Mouse (Mus musculus): ENCODE results near the gene Nrd1. TPM values are rescaled to one million over a fixed set of nuclear protein-coding genes. Genes with fewer than 3 reads are reported as not detected.

Gene Nrd1
- polyA plus RNA-seq, 1 experiment = 441 TPM

GRCm38 (mm10) chr4:108992978-108993377, 7.5 kb upstream of the Nrd1 start:
- Histone ChIP-seq H3K27ac (ENCODE audit: control insufficient read depth, insufficient read depth, low read depth, low read length) (no peak overlapping the region), H3K27me3 (ENCODE audit: control insufficient read depth, insufficient read depth, low read length) (no peaks in the 10 kb centered on the region), H3K4me1 (ENCODE audit: control insufficient read depth, insufficient read depth, low read length) (no peaks in the 10 kb centered on the region), H3K4me3 (ENCODE audit: control insufficient read depth, low read depth, low read length) (no peak overlapping the region), H3K36me3 (ENCODE audit: control insufficient read depth, insufficient read depth, low read length) (no peaks in the 10 kb centered on the region)
- no peak for TF ChIP-seq CTCF (IDR thresholded peaks at IDR 0.05; ENCODE audit: control insufficient read depth, insufficient read depth, insufficient replicate concordance, low read depth, low read length)
- no peak for TF ChIP-seq POLR2A (IDR thresholded peaks at IDR 0.05; ENCODE audit: control insufficient read depth, low read depth, low read length)

GRCm38 (mm10) chr4:109000961-109001360, 506 bp downstream of the Nrd1 start:
- Histone ChIP-seq H3K27me3 (ENCODE audit: control insufficient read depth, insufficient read depth, low read length) (no peaks in the 10 kb centered on the region), H3K4me1 (ENCODE audit: control insufficient read depth, insufficient read depth, low read length) (peaks cover 2% of the 10 kb centered on the region; the same call in 1 of the 2 replicates), H3K36me3 (ENCODE audit: control insufficient read depth, insufficient read depth, low read length) (no peaks in the 10 kb centered on the region), H3K27ac (ENCODE audit: control insufficient read depth, insufficient read depth, low read depth, low read length) (peak overlapping the region; percentile 96), H3K4me3 (ENCODE audit: control insufficient read depth, low read depth, low read length) (peak overlapping the region; percentile 94)
- no peak for TF ChIP-seq CTCF (IDR thresholded peaks at IDR 0.05; ENCODE audit: control insufficient read depth, insufficient read depth, insufficient replicate concordance, low read depth, low read length)
- TF ChIP-seq POLR2A (IDR thresholded peaks at IDR 0.05; ENCODE audit: control insufficient read depth, low read depth, low read length) = no peak

- no peak for TF ChIP-seq CTCF (IDR thresholded peaks at IDR 0.05; ENCODE audit: control insufficient read depth, insufficient read depth, insufficient replicate concordance, low read depth, low read length)
- no peak for TF ChIP-seq POLR2A (IDR thresholded peaks at IDR 0.05; ENCODE audit: control insufficient read depth, low read depth, low read length)
- no peak overlapping the region for H3K27ac ChIP-seq (ENCODE audit: control insufficient read depth, insufficient read depth, low read depth, low read length)
- no peaks in the 10 kb centered on the region for H3K27me3 ChIP-seq (ENCODE audit: control insufficient read depth, insufficient read depth, low read length)
- H3K4me3 ChIP-seq (ENCODE audit: control insufficient read depth, low read depth, low read length) = no peak overlapping the region
- peaks cover 2% of the 10 kb centered on the region; the same call in 1 of the 2 replicates for H3K4me1 ChIP-seq (ENCODE audit: control insufficient read depth, insufficient read depth, low read length)
- no peaks in the 10 kb centered on the region for H3K36me3 ChIP-seq (ENCODE audit: control insufficient read depth, insufficient read depth, low read length)
Observed at GRCm38 (mm10) chr4:109008046-109008445, 7.6 kb downstream of the Nrd1 start.

GRCm38 (mm10) chr4:109014091-109014490, 13.6 kb downstream of the Nrd1 start:
- no peak overlapping the region for H3K27ac ChIP-seq (ENCODE audit: control insufficient read depth, insufficient read depth, low read depth, low read length)
- peaks cover 3% of the 10 kb centered on the region for H3K36me3 ChIP-seq (ENCODE audit: control insufficient read depth, insufficient read depth, low read length)
- H3K4me1 ChIP-seq (ENCODE audit: control insufficient read depth, insufficient read depth, low read length) = no peaks in the 10 kb centered on the region
- TF ChIP-seq CTCF (IDR thresholded peaks at IDR 0.05; ENCODE audit: control insufficient read depth, insufficient read depth, insufficient replicate concordance, low read depth, low read length) (no peak), POLR2A (IDR thresholded peaks at IDR 0.05; ENCODE audit: control insufficient read depth, low read depth, low read length) (no peak)
- H3K4me3 ChIP-seq (ENCODE audit: control insufficient read depth, low read depth, low read length) = no peak overlapping the region
- H3K27me3 ChIP-seq (ENCODE audit: control insufficient read depth, insufficient read depth, low read length) = no peaks in the 10 kb centered on the region

- Histone ChIP-seq H3K27me3 (ENCODE audit: control insufficient read depth, insufficient read depth, low read length) (no peaks in the 10 kb centered on the region), H3K4me3 (ENCODE audit: control insufficient read depth, low read depth, low read length) (no peak overlapping the region), H3K4me1 (ENCODE audit: control insufficient read depth, insufficient read depth, low read length) (no peaks in the 10 kb centered on the region), H3K36me3 (ENCODE audit: control insufficient read depth, insufficient read depth, low read length) (peaks cover 3% of the 10 kb centered on the region), H3K27ac (ENCODE audit: control insufficient read depth, insufficient read depth, low read depth, low read length) (no peak overlapping the region)
- TF ChIP-seq CTCF (IDR thresholded peaks at IDR 0.05; ENCODE audit: control insufficient read depth, insufficient read depth, insufficient replicate concordance, low read depth, low read length) (no peak), POLR2A (IDR thresholded peaks at IDR 0.05; ENCODE audit: control insufficient read depth, low read depth, low read length) (no peak)
Observed at GRCm38 (mm10) chr4:109017441-109017840, 17.0 kb downstream of the Nrd1 start.

- TF ChIP-seq CTCF (IDR thresholded peaks at IDR 0.05; ENCODE audit: control insufficient read depth, insufficient read depth, insufficient replicate concordance, low read depth, low read length) (no peak), POLR2A (IDR thresholded peaks at IDR 0.05; ENCODE audit: control insufficient read depth, low read depth, low read length) (no peak)
- H3K36me3 ChIP-seq (ENCODE audit: control insufficient read depth, insufficient read depth, low read length) = peaks cover 3% of the 10 kb centered on the region; the same call in 1 of the 2 replicates
- H3K4me1 ChIP-seq (ENCODE audit: control insufficient read depth, insufficient read depth, low read length) = no peaks in the 10 kb centered on the region
- no peak overlapping the region for H3K4me3 ChIP-seq (ENCODE audit: control insufficient read depth, low read depth, low read length)
- no peaks in the 10 kb centered on the region for H3K27me3 ChIP-seq (ENCODE audit: control insufficient read depth, insufficient read depth, low read length)
- no peak overlapping the region for H3K27ac ChIP-seq (ENCODE audit: control insufficient read depth, insufficient read depth, low read depth, low read length)
Observed at GRCm38 (mm10) chr4:109019301-109019700, 18.8 kb downstream of the Nrd1 start.

GRCm38 (mm10) chr4:109021976-109022375, 21.5 kb downstream of the Nrd1 start:
- no peak for TF ChIP-seq POLR2A (IDR thresholded peaks at IDR 0.05; ENCODE audit: control insufficient read depth, low read depth, low read length)
- TF ChIP-seq CTCF (IDR thresholded peaks at IDR 0.05; ENCODE audit: control insufficient read depth, insufficient read depth, insufficient replicate concordance, low read depth, low read length) = no peak
- H3K27ac ChIP-seq (ENCODE audit: control insufficient read depth, insufficient read depth, low read depth, low read length) = no peak overlapping the region
- no peaks in the 10 kb centered on the region for H3K4me1 ChIP-seq (ENCODE audit: control insufficient read depth, insufficient read depth, low read length)
- no peak overlapping the region for H3K4me3 ChIP-seq (ENCODE audit: control insufficient read depth, low read depth, low read length)
- H3K36me3 ChIP-seq (ENCODE audit: control insufficient read depth, insufficient read depth, low read length) = peaks cover 3% of the 10 kb centered on the region; the same call in 1 of the 2 replicates
- no peaks in the 10 kb centered on the region for H3K27me3 ChIP-seq (ENCODE audit: control insufficient read depth, insufficient read depth, low read length)

GRCm38 (mm10) chr4:109025061-109025460, 24.6 kb downstream of the Nrd1 start:
- Histone ChIP-seq H3K36me3 (ENCODE audit: control insufficient read depth, insufficient read depth, low read length) (peaks cover 1% of the 10 kb centered on the region; the same call in 1 of the 2 replicates), H3K4me1 (ENCODE audit: control insufficient read depth, insufficient read depth, low read length) (no peaks in the 10 kb centered on the region), H3K27ac (ENCODE audit: control insufficient read depth, insufficient read depth, low read depth, low read length) (no peak overlapping the region), H3K27me3 (ENCODE audit: control insufficient read depth, insufficient read depth, low read length) (no peaks in the 10 kb centered on the region), H3K4me3 (ENCODE audit: control insufficient read depth, low read depth, low read length) (no peak overlapping the region)
- TF ChIP-seq CTCF (IDR thresholded peaks at IDR 0.05; ENCODE audit: control insufficient read depth, insufficient read depth, insufficient replicate concordance, low read depth, low read length) (no peak), POLR2A (IDR thresholded peaks at IDR 0.05; ENCODE audit: control insufficient read depth, low read depth, low read length) (no peak)

Data from testis, adult 2 months (tissue).